Mouse (Mus musculus) neural tube, embryonic 13.5 days (tissue): Measurements from ENCODE around the gene Ccdc183. TPM values are rescaled to one million over a fixed set of nuclear protein-coding genes. Genes with fewer than 3 reads are reported as not detected.

Experiments
- ATAC-seq: fragments of 200-750 bp; cut with Nextera tagmentation; 2 replicates; pipeline ENCODE4 v1.8.0; 2017; ENCODE audit warnings: low read depth, mild to moderate bottlenecking, moderate TSS enrichment, moderate library complexity
- H3K27ac ChIP-seq: fragments of 300-500 bp; sonication (generic); replicated peaks from 2 replicates; pipeline ENCODE4 v1.5.1; 2015; ENCODE audit warnings: moderate library complexity, mild to moderate bottlenecking, inconsistent platforms
- H3K27me3 ChIP-seq: fragments of 300-500 bp; sonication (generic); 2 replicates; pipeline ENCODE4 v1.6.1; 2015; ENCODE audit warnings: mild to moderate bottlenecking, inconsistent platforms
- H3K36me3 ChIP-seq: fragments of 300-500 bp; sonication (generic); 2 replicates; pipeline ENCODE4 v1.6.1; 2015; ENCODE audit warnings: mild to moderate bottlenecking, inconsistent platforms
- H3K4me1 ChIP-seq: fragments of 300-500 bp; sonication (generic); replicated peaks from 2 replicates; pipeline ENCODE4 v1.6.1; 2015; ENCODE audit warnings: inconsistent platforms
- H3K4me2 ChIP-seq: fragments of 300-500 bp; sonication (generic); 2 replicates; pipeline ENCODE4 v1.6.1; 2015; ENCODE audit warnings: inconsistent platforms, mild to moderate bottlenecking, moderate library complexity
- H3K4me3 ChIP-seq: fragments of 300-500 bp; sonication (generic); 2 replicates; pipeline ENCODE4 v1.5.1; 2015; ENCODE audit warnings: mild to moderate bottlenecking, inconsistent platforms
- H3K9ac ChIP-seq: fragments of 300-500 bp; sonication (generic); 2 replicates; pipeline ENCODE4 v1.6.1; 2015; ENCODE audit warnings: moderate library complexity, mild to moderate bottlenecking, inconsistent platforms
- H3K9me3 ChIP-seq: fragments of 300-500 bp; sonication (generic); 2 replicates; pipeline ENCODE4 v1.6.1; 2016; ENCODE audit warnings: inconsistent platforms
- WGBS: fragments of 180-500 bp; shearing (Covaris S2); methylation state at CpG from one replicate; pipeline ENCODE4 v1.1.7; 2015; 5-methylcytosine and 5-hydroxymethylcytosine counted together
- polyA plus RNA-seq: library from polyadenylated mRNA; unstranded; fragments of >200 nt; fragmentation: Nextera tagmentation; extraction: Ambion mirVana; gene quantifications from 2 replicates; pipeline ENCODE4 v1.2.1, GENCODE M21; 2015

Gene Ccdc183
- polyA plus RNA-seq, 1 experiment from 2014 or later, result 0.17 TPM

GRCm38 (mm10) chr2:25600037-25600436 lies 17.4 kb downstream of the Ccdc183 start:
- H3K36me3 ChIP-seq, result peaks cover 79% of the 10 kb centered on the region
- H3K9me3 ChIP-seq, result no peaks in the 10 kb centered on the region
- no peak overlapping the region for H3K27ac ChIP-seq
- no peak overlapping the region for H3K4me3 ChIP-seq
- H3K27me3 ChIP-seq, result no peaks in the 10 kb centered on the region
- no peak overlapping the region for H3K4me2 ChIP-seq
- H3K4me1 ChIP-seq, result no peaks in the 10 kb centered on the region
- WGBS, result 96% methylated on average over 2 of the region's 2 CpGs
- ATAC-seq, result no peak
- no peak overlapping the region for H3K9ac ChIP-seq

GRCm38 (mm10) chr2:25598749-25599148 lies 18.7 kb downstream of the Ccdc183 start:
- peaks cover 87% of the 10 kb centered on the region for H3K36me3 ChIP-seq
- no peak for ATAC-seq
- H3K4me2 ChIP-seq, result no peak overlapping the region
- H3K9ac ChIP-seq, result no peak overlapping the region
- no peaks in the 10 kb centered on the region for H3K4me1 ChIP-seq
- 90% methylated on average over 1 of the region's 1 CpGs for WGBS
- H3K9me3 ChIP-seq, result no peaks in the 10 kb centered on the region
- H3K27me3 ChIP-seq, result no peaks in the 10 kb centered on the region
- no peak overlapping the region for H3K27ac ChIP-seq
- no peak overlapping the region for H3K4me3 ChIP-seq

DNA sequence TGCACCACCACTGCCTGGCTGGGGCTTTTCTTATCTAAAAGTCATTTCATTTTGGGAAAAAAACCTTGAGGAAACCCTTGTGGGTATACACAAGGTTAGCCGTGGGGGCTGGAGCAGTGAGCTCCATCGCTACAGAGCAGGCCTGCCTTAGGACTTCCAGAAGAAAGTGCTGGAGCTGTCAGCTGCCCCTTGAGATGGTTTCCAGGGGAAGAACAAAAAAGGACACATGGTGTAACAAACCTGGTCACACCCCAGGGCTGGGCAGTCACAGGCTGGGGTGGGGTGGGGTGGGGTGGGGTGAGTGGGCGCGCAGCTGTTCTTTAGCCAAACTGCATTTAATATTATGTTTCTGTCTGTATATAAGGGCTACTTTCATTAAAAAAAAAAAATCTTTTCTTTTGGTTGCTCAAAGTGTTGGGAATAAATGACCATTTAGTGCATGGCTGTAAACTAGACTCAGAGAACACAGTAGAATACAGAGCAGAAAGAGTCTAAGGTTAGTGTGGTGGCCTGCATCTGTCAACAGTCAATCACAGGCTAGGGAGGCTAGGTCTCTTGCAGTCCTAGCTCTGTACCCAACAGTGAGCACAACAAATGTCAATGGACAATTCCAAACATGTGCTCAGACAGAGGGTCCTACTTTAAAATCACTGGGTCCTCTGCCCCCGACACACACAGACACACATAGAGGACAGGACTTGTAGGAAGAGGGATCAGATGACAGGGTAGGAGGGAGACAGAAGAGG lies 20.5 kb downstream of the Ccdc183 start:
- Histone ChIP-seq H3K36me3 (peaks cover 95% of the 10 kb centered on the region), H3K9ac (no peak overlapping the region), H3K4me3 (no peak overlapping the region), H3K9me3 (no peaks in the 10 kb centered on the region), H3K4me2 (no peak overlapping the region), H3K27me3 (no peaks in the 10 kb centered on the region), H3K4me1 (no peaks in the 10 kb centered on the region), H3K27ac (no peak overlapping the region)
- no peak for ATAC-seq
- 96% methylated on average over 5 of the region's 5 CpGs for WGBS

DNA sequence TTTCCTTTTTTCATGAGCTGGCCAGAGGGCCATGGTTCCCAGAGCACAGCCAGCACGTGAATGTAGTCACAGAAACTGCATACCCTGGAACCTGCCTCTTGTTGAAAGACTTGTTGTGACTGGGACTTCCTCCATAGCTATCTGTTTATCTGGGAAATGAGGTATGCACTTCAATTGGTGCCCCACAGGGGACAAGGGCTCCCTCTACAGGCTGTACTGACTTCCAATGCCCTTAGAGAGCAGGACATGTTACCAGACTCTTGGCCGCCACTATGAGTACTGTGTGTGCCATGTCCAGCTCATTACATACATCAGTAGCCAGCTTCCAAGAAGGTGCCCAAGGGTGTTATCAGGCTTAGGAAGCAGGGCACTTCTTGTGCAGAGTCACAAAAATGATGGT lies 25.6 kb downstream of the Ccdc183 start:
- Histone ChIP-seq H3K36me3 (peaks cover 89% of the 10 kb centered on the region), H3K27me3 (no peaks in the 10 kb centered on the region), H3K9me3 (no peaks in the 10 kb centered on the region), H3K4me3 (no peak overlapping the region), H3K4me2 (no peak overlapping the region), H3K27ac (no peak overlapping the region), H3K9ac (no peak overlapping the region), H3K4me1 (no peaks in the 10 kb centered on the region)
- WGBS, result 89% methylated on average over 2 of the region's 2 CpGs
- ATAC-seq, result no peak

- ATAC-seq, result no peak
Measured at GRCm38 (mm10) chr2:25588227-25588907, 29.1 kb downstream of the Ccdc183 start.

DNA sequence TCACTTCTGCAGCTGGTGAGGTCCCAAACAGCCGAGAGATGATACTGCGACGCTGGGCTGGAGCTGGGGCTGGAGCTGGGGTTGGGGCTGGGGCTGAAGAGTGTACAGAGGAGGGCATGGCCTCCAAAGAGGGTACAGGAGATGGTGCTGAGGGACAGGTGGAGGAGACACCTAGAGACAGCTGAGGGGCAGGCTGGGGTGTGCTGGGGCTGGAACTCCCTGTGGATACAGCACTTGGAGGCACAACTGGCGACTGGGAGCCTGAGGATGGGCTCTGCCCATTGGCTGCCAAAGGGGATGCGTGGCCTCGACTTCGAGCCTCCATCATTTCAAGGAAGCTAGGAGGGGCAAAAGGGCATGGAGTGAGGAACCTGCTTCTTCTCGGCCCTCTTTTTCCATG lies 30.2 kb downstream of the Ccdc183 start:
- H3K4me2 ChIP-seq, result no peak overlapping the region
- no peaks in the 10 kb centered on the region for H3K9me3 ChIP-seq
- H3K27me3 ChIP-seq, result no peaks in the 10 kb centered on the region
- 91% methylated on average over 8 of the region's 8 CpGs for WGBS
- H3K4me1 ChIP-seq, result peaks cover 17% of the 10 kb centered on the region
- H3K9ac ChIP-seq, result no peak overlapping the region
- H3K4me3 ChIP-seq, result no peak overlapping the region
- no peak for ATAC-seq
- no peak overlapping the region for H3K27ac ChIP-seq
- peaks cover 87% of the 10 kb centered on the region for H3K36me3 ChIP-seq

More at GRCm38 (mm10) chr2:25588227-25588907, 29.1 kb downstream of the Ccdc183 start:
- peaks cover 92% of the 10 kb centered on the region for H3K36me3 ChIP-seq
- no peaks in the 10 kb centered on the region for H3K9me3 ChIP-seq
- H3K9ac ChIP-seq, result no peak overlapping the region
- peaks cover 6% of the 10 kb centered on the region for H3K4me1 ChIP-seq
- 95% methylated on average over 8 of the region's 8 CpGs for WGBS
- no peak overlapping the region for H3K27ac ChIP-seq
- H3K4me3 ChIP-seq, result no peak overlapping the region
- no peaks in the 10 kb centered on the region for H3K27me3 ChIP-seq
- no peak overlapping the region for H3K4me2 ChIP-seq

- H3K9me3 ChIP-seq, result no peaks in the 10 kb centered on the region
- WGBS, result 86% methylated on average over 3 of the region's 3 CpGs
- H3K9ac ChIP-seq, result no peak overlapping the region
- no peak for ATAC-seq
- no peak overlapping the region for H3K27ac ChIP-seq
- no peak overlapping the region for H3K4me2 ChIP-seq
- H3K4me3 ChIP-seq, result no peak overlapping the region
- peaks cover 32% of the 10 kb centered on the region for H3K4me1 ChIP-seq
- peaks cover 5% of the 10 kb centered on the region for H3K27me3 ChIP-seq
- peaks cover 70% of the 10 kb centered on the region for H3K36me3 ChIP-seq
Measured at GRCm38 (mm10) chr2:25585601-25586000, 31.9 kb downstream of the Ccdc183 start.

- H3K4me2 ChIP-seq, result no peak overlapping the region
- H3K36me3 ChIP-seq, result peaks cover 63% of the 10 kb centered on the region
- ATAC-seq, result no peak
- peaks cover 38% of the 10 kb centered on the region for H3K4me1 ChIP-seq
- H3K27ac ChIP-seq, result no peak overlapping the region
- H3K27me3 ChIP-seq, result peaks cover 13% of the 10 kb centered on the region
- no peak overlapping the region for H3K9ac ChIP-seq
- 92% methylated on average over 4 of the region's 4 CpGs for WGBS
- no peaks in the 10 kb centered on the region for H3K9me3 ChIP-seq
- no peak overlapping the region for H3K4me3 ChIP-seq
Measured at GRCm38 (mm10) chr2:25584856-25585255, 32.6 kb downstream of the Ccdc183 start.

DNA sequence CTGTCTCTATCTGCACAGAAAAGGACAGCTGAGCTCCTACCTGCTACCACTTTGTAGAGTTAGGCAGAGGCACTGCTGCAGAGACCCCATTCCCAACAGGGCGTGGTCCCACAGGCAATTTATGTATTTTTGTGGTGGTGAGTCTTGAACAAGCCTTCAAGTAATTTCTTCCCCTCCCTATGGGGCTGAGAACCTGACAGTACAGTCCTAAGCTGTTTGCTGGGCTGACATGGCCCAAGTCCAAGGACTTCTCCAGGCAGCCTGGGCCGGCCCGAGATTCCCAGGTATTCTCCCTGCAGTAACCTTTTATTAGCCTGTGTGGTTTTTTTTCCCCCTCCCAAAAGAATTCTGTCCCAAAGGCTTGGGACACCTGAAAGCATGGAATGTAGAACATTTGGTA lies 33.3 kb downstream of the Ccdc183 start:
- H3K4me1 ChIP-seq, result peaks cover 46% of the 10 kb centered on the region
- peaks cover 60% of the 10 kb centered on the region for H3K36me3 ChIP-seq
- H3K27me3 ChIP-seq, result peaks cover 20% of the 10 kb centered on the region
- H3K4me2 ChIP-seq, result no peak overlapping the region
- no peaks in the 10 kb centered on the region for H3K9me3 ChIP-seq
- no peak overlapping the region for H3K27ac ChIP-seq
- H3K9ac ChIP-seq, result no peak overlapping the region
- WGBS, result 95% methylated on average over 3 of the region's 3 CpGs
- no peak overlapping the region for H3K4me3 ChIP-seq
- no peak for ATAC-seq

DNA sequence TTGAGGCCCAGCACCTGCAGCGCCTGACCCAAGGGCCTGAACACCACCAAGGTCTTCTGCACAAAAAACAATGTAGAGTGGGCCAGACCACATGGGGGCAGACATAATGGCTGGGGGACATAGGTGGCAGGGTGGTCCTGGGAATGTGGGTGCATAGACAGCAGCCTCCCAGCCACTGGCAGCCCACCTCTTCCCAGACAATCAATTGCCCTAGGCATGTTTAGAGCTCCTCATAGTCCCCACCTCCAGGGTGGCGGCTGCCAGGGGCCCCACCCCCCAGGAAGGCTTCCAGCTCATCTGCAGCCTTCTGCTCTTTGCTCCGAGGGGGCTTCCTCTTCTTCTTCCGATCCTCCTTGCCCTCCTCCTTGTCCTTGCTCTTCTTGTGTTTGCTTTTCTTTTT lies 33.9 kb downstream of the Ccdc183 start:
- peaks cover 25% of the 10 kb centered on the region for H3K27me3 ChIP-seq
- peaks cover 56% of the 10 kb centered on the region for H3K36me3 ChIP-seq
- peak overlapping the region; percentile 83 for H3K27ac ChIP-seq
- 71% methylated on average over 4 of the region's 4 CpGs for WGBS
- no peak overlapping the region for H3K4me2 ChIP-seq
- peaks cover 51% of the 10 kb centered on the region for H3K4me1 ChIP-seq
- no peak for ATAC-seq
- no peak overlapping the region for H3K4me3 ChIP-seq
- peak overlapping the region; percentile 31; the same call in 1 of the 2 replicates for H3K9ac ChIP-seq
- no peaks in the 10 kb centered on the region for H3K9me3 ChIP-seq

DNA sequence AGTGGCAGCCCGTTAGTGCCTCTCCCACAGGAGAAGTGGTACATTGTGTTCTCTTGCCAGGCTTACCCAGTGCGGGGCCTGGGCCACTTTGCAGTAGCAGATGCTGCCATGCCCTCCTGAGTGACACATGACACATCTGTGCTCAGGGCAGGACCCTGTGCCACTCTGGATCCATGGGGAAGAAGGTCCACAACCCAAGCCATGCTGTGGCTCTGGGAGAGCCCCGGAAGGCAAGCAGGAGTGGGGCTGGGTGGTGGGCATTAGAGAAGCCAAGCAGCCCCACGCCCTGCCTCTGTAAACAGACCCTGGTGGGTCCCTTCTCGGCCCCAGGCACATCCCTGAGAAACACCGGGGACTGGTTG lies 34.4 kb downstream of the Ccdc183 start:
- ATAC-seq, result peak; percentile 51; the same call in 1 of the 2 replicates
- Histone ChIP-seq H3K36me3 (peaks cover 51% of the 10 kb centered on the region), H3K9ac (peak overlapping the region; percentile 31; the same call in 1 of the 2 replicates)

DNA sequence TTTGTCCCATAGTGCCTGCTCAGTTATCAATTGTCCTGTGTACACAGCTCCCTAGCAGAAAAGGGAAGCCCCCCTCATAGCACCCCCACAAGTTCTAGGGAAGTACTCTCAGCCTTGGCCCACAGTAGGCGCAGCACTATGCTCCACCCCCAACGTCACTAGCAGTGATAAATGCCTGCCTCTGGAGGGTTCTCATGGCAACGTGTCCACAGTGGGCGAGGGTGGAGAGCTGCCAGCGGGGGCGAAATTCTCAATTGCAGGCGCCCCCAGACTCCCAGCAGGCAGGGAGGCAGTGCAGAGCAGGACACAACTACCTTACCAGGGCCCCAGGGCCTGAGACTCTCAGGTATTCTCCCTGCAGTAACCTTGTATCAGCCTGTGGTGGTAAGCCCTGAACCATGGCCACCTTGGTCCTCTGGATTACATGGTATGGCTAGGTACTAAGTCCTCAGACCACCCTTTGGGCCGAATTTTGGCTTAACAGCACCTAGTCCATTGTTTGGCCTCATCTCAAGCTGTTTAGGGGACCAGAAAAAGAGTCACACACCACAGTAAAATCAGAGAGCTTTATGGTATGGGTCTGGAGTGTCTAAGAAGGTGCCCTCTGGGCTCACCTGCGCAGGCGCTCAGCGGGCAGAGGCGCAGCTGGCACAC lies 34.9 kb downstream of the Ccdc183 start:
- Histone ChIP-seq H3K27ac (peak overlapping the region; percentile 83), H3K4me3 (no peak overlapping the region), H3K4me1 (peaks cover 61% of the 10 kb centered on the region), H3K9me3 (no peaks in the 10 kb centered on the region), H3K9ac (no peak overlapping the region; the same call in 1 of the 2 replicates), H3K36me3 (peaks cover 46% of the 10 kb centered on the region), H3K4me2 (peak overlapping the region; percentile 72; the same call in 1 of the 2 replicates), H3K27me3 (peaks cover 35% of the 10 kb centered on the region)
- whole genome bisulfite sequencing, result 34% methylated on average over 12 of the region's 12 CpGs
- ATAC-seq, result peak; percentile 41

More for the DNA sequence above, 34.4 kb downstream of the Ccdc183 start:
- Histone ChIP-seq H3K27ac (peak overlapping the region; percentile 83), H3K4me3 (no peak overlapping the region), H3K4me2 (no peak overlapping the region), H3K27me3 (peaks cover 30% of the 10 kb centered on the region), H3K4me1 (peaks cover 56% of the 10 kb centered on the region), H3K9me3 (no peaks in the 10 kb centered on the region)
- WGBS, result 53% methylated on average over 6 of the region's 6 CpGs
